Mouse (Mus musculus) heart, embryonic 12.5 days (tissue): Measurements from ENCODE around the gene Gm12830. TPM values are rescaled to one million over a fixed set of nuclear protein-coding genes. Genes with fewer than 3 reads are reported as not detected.

ENCODE experiments used
- ATAC-seq: fragments of 200-750 bp; cut with Nextera tagmentation; 2 replicates; pipeline ENCODE4 v1.8.0; 2017; ENCODE audit warnings: moderate TSS enrichment, moderate library complexity; ENCODE audit not compliant: insufficient number of reproducible peaks, low FRiP score
- H3K27ac ChIP-seq: fragments of 300-500 bp; sonication (generic); 2 replicates; pipeline ENCODE4 v1.5.1; 2016; ENCODE audit warnings: mild to moderate bottlenecking, moderate library complexity; ENCODE audit not compliant: poor library complexity, severe bottlenecking
- H3K27me3 ChIP-seq: fragments of 300-500 bp; sonication (generic); replicated peaks from 2 replicates; pipeline ENCODE4 v1.6.1; 2016; ENCODE audit warnings: mild to moderate bottlenecking, moderate library complexity
- H3K36me3 ChIP-seq: fragments of 300-500 bp; sonication (generic); 2 replicates; pipeline ENCODE4 v1.6.1; 2016; ENCODE audit warnings: mild to moderate bottlenecking, moderate library complexity
- H3K4me1 ChIP-seq: fragments of 300-500 bp; sonication (generic); replicated peaks from 2 replicates; pipeline ENCODE4 v1.6.1; 2016; ENCODE audit warnings: mild to moderate bottlenecking
- H3K4me2 ChIP-seq: fragments of 300-500 bp; sonication (generic); 2 replicates; pipeline ENCODE4 v1.6.1; 2016; ENCODE audit warnings: mild to moderate bottlenecking, moderate library complexity
- H3K4me3 ChIP-seq: fragments of 300-500 bp; sonication (generic); 2 replicates; pipeline ENCODE4 v1.5.1; 2016; ENCODE audit warnings: mild to moderate bottlenecking
- H3K9ac ChIP-seq: fragments of 300-500 bp; sonication (generic); 2 replicates; pipeline ENCODE4 v1.6.1; 2016; ENCODE audit warnings: mild to moderate bottlenecking, moderate library complexity
- H3K9me3 ChIP-seq: fragments of 300-500 bp; sonication (generic); replicated peaks from 2 replicates; pipeline ENCODE4 v1.6.1; 2016; ENCODE audit warnings: mild to moderate bottlenecking, moderate library complexity
- WGBS: fragments of 180-500 bp; shearing (Covaris S2); methylation state at CpG from one replicate; pipeline ENCODE4 v1.1.7; 2016; 5-methylcytosine and 5-hydroxymethylcytosine counted together
- polyA plus RNA-seq: library from polyadenylated mRNA; unstranded; fragments of >200 nt; fragmentation: Nextera tagmentation; extraction: Ambion mirVana; gene quantifications from 2 replicates; pipeline ENCODE4 v1.2.1, GENCODE M21; 2016

Gene Gm12830
- polyA plus RNA-seq, 1 experiment from 2014 or later = not detected

DNA sequence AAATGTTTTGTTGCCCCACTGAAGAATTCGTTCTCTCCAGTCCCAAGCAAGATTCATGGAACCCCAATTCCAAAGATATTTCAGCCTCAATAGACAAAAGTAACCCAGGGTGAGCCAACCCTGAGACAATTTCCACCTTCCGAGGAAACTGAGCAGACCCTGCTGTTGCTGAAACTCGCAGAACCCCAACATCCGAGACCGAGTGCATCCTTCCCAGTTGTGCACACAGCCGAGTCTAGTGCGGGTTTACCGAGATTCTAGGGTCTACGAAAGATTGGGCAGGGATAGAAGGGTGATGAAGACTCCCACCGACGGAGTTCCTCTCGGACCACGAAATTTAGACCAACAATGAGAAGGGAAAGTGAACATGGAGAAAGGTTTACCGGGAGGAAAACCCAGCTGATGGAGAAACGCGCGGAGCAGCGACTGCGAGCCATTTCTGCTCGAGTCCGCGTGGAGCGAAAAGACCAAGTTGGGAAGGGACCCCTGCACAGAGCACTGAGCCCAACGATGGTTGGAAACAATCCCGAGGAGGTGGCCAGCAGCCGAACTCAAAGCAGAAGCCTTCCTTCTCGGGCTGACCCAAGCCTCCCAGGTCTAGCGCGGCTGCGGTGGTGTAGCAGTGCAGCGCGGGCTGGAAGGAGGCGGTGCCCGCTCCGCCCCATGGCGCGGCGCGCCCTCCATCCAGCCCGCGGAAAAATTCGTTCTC is 80.3 kb downstream of the Gm12830 start:
- H3K4me2 ChIP-seq = peak overlapping the region; percentile 50
- ATAC-seq = no peak
- WGBS = 2% methylated on average over 42 of the region's 42 CpGs

DNA sequence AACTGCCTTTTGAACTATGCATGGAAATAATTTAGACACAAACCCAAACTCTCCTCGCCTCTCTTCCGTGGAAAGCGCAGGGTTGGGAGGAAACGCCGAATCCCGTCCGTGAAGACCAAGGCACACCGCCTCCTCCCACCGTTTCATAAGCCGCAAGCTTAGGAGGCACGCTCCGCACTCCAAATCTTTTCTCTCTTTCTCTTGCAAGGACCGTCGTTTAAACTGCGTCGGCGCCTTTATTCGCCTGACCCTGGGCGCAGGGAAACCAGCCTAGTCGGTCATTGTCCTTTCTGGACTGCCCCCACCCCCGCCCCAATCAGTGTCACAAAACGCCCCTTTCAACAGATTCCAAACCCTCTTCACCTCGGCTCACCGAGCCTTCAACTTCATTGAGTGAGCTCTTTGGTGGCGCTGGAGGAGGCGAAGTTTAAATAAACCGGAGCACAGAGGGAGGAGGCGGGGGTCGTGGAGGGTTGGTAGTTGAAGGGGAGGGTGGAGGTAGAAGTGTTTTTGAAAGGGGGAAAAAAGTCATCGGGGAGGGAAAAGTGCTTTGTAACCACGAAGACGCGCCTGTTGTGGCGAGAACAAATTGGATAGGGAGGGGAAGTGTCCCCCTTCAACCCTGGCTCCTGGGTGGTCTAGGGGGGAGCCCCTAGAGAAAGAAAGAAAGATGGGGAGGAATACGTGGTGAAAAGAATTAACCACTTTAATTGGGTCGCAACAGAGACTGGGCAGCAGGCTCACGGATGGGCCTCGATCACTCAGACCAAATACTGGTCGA is 81.3 kb downstream of the Gm12830 start:
- H3K4me3 ChIP-seq = no peak overlapping the region
- WGBS = under 1% methylated on average over 39 of the region's 39 CpGs
- H3K4me2 ChIP-seq = no peak overlapping the region
- H3K4me1 ChIP-seq = peaks cover 16% of the 10 kb centered on the region
- peaks cover 100% of the 10 kb centered on the region for H3K27me3 ChIP-seq
- ATAC-seq = no peak
- no peaks in the 10 kb centered on the region for H3K36me3 ChIP-seq
- H3K27ac ChIP-seq = no peak overlapping the region
- no peak overlapping the region for H3K9ac ChIP-seq
- H3K9me3 ChIP-seq = no peaks in the 10 kb centered on the region

More for the DNA sequence above, 80.3 kb downstream of the Gm12830 start:
- no peak overlapping the region for H3K27ac ChIP-seq
- peaks cover 6% of the 10 kb centered on the region; the same call in 1 of the 2 replicates for H3K4me1 ChIP-seq
- peaks cover 100% of the 10 kb centered on the region for H3K27me3 ChIP-seq
- H3K36me3 ChIP-seq = no peaks in the 10 kb centered on the region
- peak overlapping the region; percentile 25 for H3K4me3 ChIP-seq
- no peak overlapping the region for H3K9ac ChIP-seq
- H3K9me3 ChIP-seq = no peaks in the 10 kb centered on the region

DNA sequence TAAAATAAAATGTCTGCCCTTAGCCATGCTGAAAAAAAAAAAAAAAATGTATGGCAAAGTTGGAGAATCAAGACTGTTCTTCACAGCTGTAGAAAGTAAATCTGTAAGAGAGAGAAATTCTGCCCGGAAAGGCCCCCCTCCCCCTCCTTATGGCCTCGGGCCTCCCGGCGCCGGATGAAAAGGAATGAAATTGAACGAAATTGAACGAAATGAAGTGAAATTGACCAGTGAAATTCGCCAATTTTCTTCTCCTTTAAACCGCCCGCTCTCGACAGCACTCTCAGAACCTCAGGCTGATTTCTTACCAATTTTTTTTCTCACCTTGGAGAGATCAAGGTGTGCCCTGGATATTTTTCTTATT is 81.9 kb downstream of the Gm12830 start:
- no peak overlapping the region for H3K9ac ChIP-seq
- H3K27me3 ChIP-seq = peaks cover 100% of the 10 kb centered on the region
- no peak overlapping the region for H3K4me2 ChIP-seq
- H3K9me3 ChIP-seq = no peaks in the 10 kb centered on the region
- ATAC-seq = no peak
- H3K36me3 ChIP-seq = no peaks in the 10 kb centered on the region
- H3K4me1 ChIP-seq = peaks cover 21% of the 10 kb centered on the region
- no peak overlapping the region for H3K27ac ChIP-seq
- H3K4me3 ChIP-seq = no peak overlapping the region
- 4% methylated on average over 11 of the region's 11 CpGs for WGBS

DNA sequence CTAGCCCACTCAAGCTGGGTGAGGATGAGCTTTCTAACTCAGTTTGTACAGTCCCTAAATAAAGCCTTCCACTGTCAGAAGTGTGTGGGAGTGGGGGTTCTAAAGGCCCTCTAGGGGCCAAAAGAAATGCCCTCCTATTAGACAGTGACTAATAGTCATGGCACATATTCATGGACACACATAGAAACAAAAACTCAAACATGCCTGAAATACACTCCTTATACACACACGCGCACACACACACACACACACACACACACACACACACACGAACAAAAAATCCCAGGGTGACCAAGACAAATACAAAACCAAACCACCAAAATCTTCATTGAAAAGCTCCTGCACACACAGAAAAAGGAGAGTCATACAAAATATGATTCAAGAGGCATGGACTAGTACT is 84.0 kb downstream of the Gm12830 start:
- no peak overlapping the region for H3K4me2 ChIP-seq
- H3K4me1 ChIP-seq = peaks cover 31% of the 10 kb centered on the region
- H3K4me3 ChIP-seq = no peak overlapping the region
- WGBS = 53% methylated on average over 3 of the region's 3 CpGs
- no peaks in the 10 kb centered on the region for H3K9me3 ChIP-seq
- peaks cover 99% of the 10 kb centered on the region for H3K27me3 ChIP-seq
- ATAC-seq = no peak
- H3K9ac ChIP-seq = no peak overlapping the region
- H3K27ac ChIP-seq = no peak overlapping the region
- no peaks in the 10 kb centered on the region for H3K36me3 ChIP-seq

Other genes starting within 250 kb of the Gm12830 start
- gene Foxd2, start 87.2 kb downstream of the Gm12830 start, polyA plus RNA-seq = 0.09 TPM in 1 of 2 replicates, not detected in the other
- gene Foxe3, start 104.3 kb downstream of the Gm12830 start, polyA plus RNA-seq = not detected in 2 replicates
- 66.3 and 70.7 TPM in 2 replicates for gene Cmpk1, start 165.5 kb downstream of the Gm12830 start, polyA plus RNA-seq
- gene Stil, start 178.4 kb downstream of the Gm12830 start, polyA plus RNA-seq = 13.5 and 13.7 TPM in 2 replicates
- 6.9 and 8.3 TPM in 2 replicates for gene Tal1, start 234.7 kb downstream of the Gm12830 start, polyA plus RNA-seq